Mouse (Mus musculus) cerebellum, adult 2 months (tissue): ENCODE measurements around the gene Btbd3.

ENCODE experiments used
- CTCF ChIP-seq: fragments of 200-500 bp; IDR thresholded peaks from 2 replicates; pipeline ENCODE4 v1.5.1; 2011; ENCODE audit warnings: low read depth, mild to moderate bottlenecking, control low read depth, low read length, moderate library complexity, borderline replicate concordance; ENCODE audit not compliant: insufficient read depth
- POLR2A ChIP-seq: fragments of 200-500 bp; IDR thresholded peaks from 2 replicates; pipeline ENCODE4 v1.6.1; 2011; ENCODE audit warnings: low read length, control low read depth, borderline replicate concordance; ENCODE audit not compliant: insufficient read depth

- TF ChIP-seq CTCF (no peak), POLR2A (no peak)
These were observed 40.8 kb upstream of the Btbd3 start for GRCm38 (mm10) chr2:138215561-138215960.
